Mouse (Mus musculus) myocyte (in vitro differentiated cells): ENCODE data around the gene Iqsec2.

ENCODE experiments used
- CEBPB ChIP-seq: IDR thresholded peaks from 2 replicates; pipeline ENCODE4 v1.6.1; 2011; ENCODE audit warnings: mild to moderate bottlenecking, moderate library complexity; ENCODE audit not compliant: poor library complexity, insufficient read depth, severe bottlenecking
- MAX ChIP-seq: IDR thresholded peaks from one replicate; pipeline ENCODE4 v1.6.1; 2011; ENCODE audit warnings: low read depth, mild to moderate bottlenecking, control low read depth
- POLR2A ChIP-seq: IDR thresholded peaks from one replicate; pipeline ENCODE4 v1.6.1; 2011; ENCODE audit warnings: low read depth, mild to moderate bottlenecking, control low read depth, moderate library complexity; ENCODE audit not compliant: insufficient read length

DNA sequence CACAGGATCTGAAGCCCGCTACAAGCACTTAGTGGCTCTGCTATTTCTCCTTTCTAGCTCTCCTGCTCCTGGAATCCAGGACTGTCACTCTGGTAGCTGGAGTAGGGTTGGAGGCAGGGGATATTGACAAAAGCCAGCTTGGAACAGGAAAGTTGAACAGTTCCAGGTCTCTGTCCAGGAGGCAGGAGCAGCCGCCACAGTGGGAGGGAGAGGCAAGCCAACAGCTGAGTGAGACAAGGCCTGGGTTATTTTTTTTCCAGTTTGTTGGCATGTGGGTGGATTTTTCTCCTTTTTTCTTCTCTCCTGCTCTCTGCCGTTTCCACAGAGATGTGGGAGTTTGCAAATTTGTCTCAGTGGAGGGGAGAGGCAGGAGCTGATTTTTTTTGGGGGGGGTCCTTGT lies 13.3 kb upstream of the Iqsec2 start:
- TF ChIP-seq POLR2A = no peak
- TF ChIP-seq CEBPB = no peak
- TF ChIP-seq MAX = no peak
